Mouse (Mus musculus) liver, embryonic 14.5 days (tissue): ENCODE measurements around the gene Olfr885. TPM values are rescaled to one million over a fixed set of nuclear protein-coding genes. Genes with fewer than 3 reads are reported as not detected.

Source experiments
- ATAC-seq: fragments of 200-750 bp; cut with Nextera tagmentation; 2 replicates; pipeline ENCODE4 v1.8.0; 2017; ENCODE audit warnings: moderate number of reproducible peaks, mild to moderate bottlenecking, moderate library complexity; ENCODE audit not compliant: insufficient read depth
- DNase-seq, 3 experiments: peaks; one replicate each; pipeline ENCODE4 v3.0.0-alpha.2; 2012 to 2013; ENCODE audit warnings: low read depth in 3 of 3, low spot score in 3 of 3
- H3K27ac ChIP-seq: fragments of 300-500 bp; sonication (generic); 2 replicates; pipeline ENCODE4 v1.5.1; 2014; ENCODE audit warnings: moderate library complexity, mild to moderate bottlenecking, control low read depth, inconsistent platforms
- H3K27me3 ChIP-seq: fragments of 300-500 bp; sonication (generic); 2 replicates; pipeline ENCODE4 v1.6.1; 2014; ENCODE audit warnings: mild to moderate bottlenecking, low read length, moderate library complexity; ENCODE audit not compliant: control insufficient read depth, insufficient read depth
- H3K36me3 ChIP-seq: fragments of 300-500 bp; sonication (generic); replicated peaks from 2 replicates; pipeline ENCODE4 v1.6.1; 2014; ENCODE audit warnings: low read depth; ENCODE audit not compliant: control insufficient read depth, insufficient read depth
- H3K4me1 ChIP-seq, 2 experiments: fragments of 200-500 bp in 1 of 2; fragments of 300-500 bp in 1 of 2; sonication (generic) in 1 of 2; replicated peaks; 2 replicates each; pipeline ENCODE4 v1.6.1; 2012 to 2014; ENCODE audit warnings: antibody characterized with exemption in 1 of 2, inconsistent platforms in 1 of 2, low read length in 1 of 2; ENCODE audit not compliant: control insufficient read depth in 2 of 2, insufficient read depth in 2 of 2
- H3K4me2 ChIP-seq: fragments of 300-500 bp; sonication (generic); 2 replicates; pipeline ENCODE4 v1.6.1; 2014; ENCODE audit warnings: low read depth, mild to moderate bottlenecking, control low read depth, moderate library complexity
- H3K4me3 ChIP-seq, 2 experiments: fragments of 200-500 bp in 1 of 2; fragments of 300-500 bp in 1 of 2; sonication (generic) in 1 of 2; 2 replicates each; pipeline ENCODE4 v1.5.1; 2012 to 2014; ENCODE audit warnings: low read depth in 2 of 2, low read length in 2 of 2, mild to moderate bottlenecking in 2 of 2, control low read depth in 1 of 2, inconsistent platforms in 1 of 2, moderate library complexity in 1 of 2; ENCODE audit not compliant: insufficient read depth in 1 of 2
- H3K9ac ChIP-seq: fragments of 300-500 bp; sonication (generic); replicated peaks from 2 replicates; pipeline ENCODE4 v1.6.1; 2014; ENCODE audit warnings: mild to moderate bottlenecking, control low read depth, moderate library complexity
- H3K9me3 ChIP-seq: fragments of 300-500 bp; sonication (generic); 2 replicates; pipeline ENCODE4 v1.6.1; 2016; ENCODE audit warnings: low read length, mixed read lengths; ENCODE audit not compliant: control insufficient read depth
- CTCF ChIP-seq: IDR thresholded peaks from 2 replicates; pipeline ENCODE4 v1.5.1; 2016; ENCODE audit warnings: antibody characterized with exemption, low read depth, control low read depth
- EP300 ChIP-seq: IDR thresholded peaks from 2 replicates; pipeline ENCODE4 v1.6.1; 2016; ENCODE audit warnings: antibody characterized with exemption, low read depth
- WGBS: fragments of 180-500 bp; shearing (Covaris S2); extraction: QIAGEN DNeasy Blood & Tissue Kit; methylation state at CpG from one replicate; pipeline ENCODE4 v1.1.7; 2014; ENCODE audit not compliant: insufficient replicate concordance; 5-methylcytosine and 5-hydroxymethylcytosine counted together
- polyA plus RNA-seq, 2 experiments: library from polyadenylated mRNA; depleted of rRNA in 1 of 2; stranded (reverse) in 1 of 2; unstranded in 1 of 2; fragments of >200 nt; fragmentation: Nextera tagmentation in 1 of 2; extraction: Ambion mirVana in 1 of 2; gene quantifications; 2 replicates each; pipeline versions ENCODE4 v1.2.1 to v1.2.3; 2012 to 2014

Olfr885 gene
- polyA plus RNA-seq (2012; rRNA removed) (not detected in 2 replicates), polyA plus RNA-seq (2014; fragmentation: Nextera tagmentation; extraction: Ambion mirVana) (not detected in 2 replicates)

DNA sequence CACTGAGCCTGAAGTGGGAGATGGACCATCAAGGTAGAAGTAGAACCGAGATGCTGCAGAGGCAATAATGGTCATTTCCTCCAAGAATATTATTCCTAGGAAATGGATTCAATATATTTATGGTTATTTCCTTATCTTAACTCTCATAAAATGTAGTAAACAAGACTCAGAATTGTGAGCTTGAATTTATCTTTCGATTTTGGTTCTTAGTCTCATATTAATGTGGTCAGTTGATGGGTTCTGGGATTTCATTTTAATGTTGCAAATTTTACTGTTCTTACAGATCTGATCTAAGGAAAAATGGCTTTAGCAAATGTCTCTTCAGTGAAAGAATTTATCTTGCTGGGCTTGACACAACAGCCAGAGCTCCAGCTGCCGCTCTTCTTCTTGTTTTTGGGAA lies at the start of gene Olfr885:
TSS of gene Olfr885 (plus strand) at position 301 of the 400 bp plus-strand sequence.
- no peak for TF ChIP-seq EP300
- TF ChIP-seq CTCF, result no peak

DNA sequence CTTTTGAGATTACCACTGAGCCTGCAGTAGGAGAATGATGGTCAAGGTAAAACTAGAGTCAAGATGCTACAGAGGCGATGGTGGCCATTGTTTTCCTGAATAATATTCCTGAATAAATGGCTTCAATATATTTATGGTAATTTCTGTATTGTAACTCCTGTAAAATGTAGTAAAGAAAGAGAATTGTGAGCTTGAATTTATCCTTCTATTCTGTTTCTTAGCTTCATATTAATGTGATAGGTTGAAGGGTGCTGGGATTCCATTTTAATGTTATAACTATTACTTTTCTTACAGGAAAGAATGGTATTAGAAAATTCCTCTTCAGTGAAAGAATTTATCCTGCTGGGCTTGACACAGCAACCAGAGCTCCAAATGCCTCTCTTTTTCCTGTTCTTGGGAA lies 35.6 kb upstream of the Olfr885 start, which contains the start of gene Olfr883:
TSS of gene Olfr883 (plus strand) at position 301 of the 400 bp plus-strand sequence.
- Histone ChIP-seq H3K9ac (no peak within 1 kb of the TSS), H3K27ac (no peak within 1 kb of the TSS), H3K36me3 (no peaks in the 10 kb centered on the region), H3K9me3 (no peaks in the 10 kb centered on the region), H3K4me1 (no peaks in the 10 kb centered on the region), H3K27me3 (no peaks in the 10 kb centered on the region), H3K4me3 (no peak within 1 kb of the TSS), H3K4me2 (no peak within 1 kb of the TSS)
- 46% methylated on average over 1 of the region's 1 CpGs for WGBS
- TF ChIP-seq EP300 (no peak), CTCF (no peak)
- no peak for DNase-seq
- ATAC-seq, result no peak

More for the DNA sequence above, at the start of gene Olfr885:
- ATAC-seq (no peak), DNase-seq (no peak)
- H3K27me3 ChIP-seq, result no peaks in the 10 kb centered on the region
- no peak within 1 kb of the TSS for H3K9ac ChIP-seq
- H3K36me3 ChIP-seq, result no peaks in the 10 kb centered on the region
- no peak within 1 kb of the TSS for H3K27ac ChIP-seq
- no peak within 1 kb of the TSS for H3K4me3 ChIP-seq
- no peak within 1 kb of the TSS for H3K4me2 ChIP-seq
- 61% methylated on average over 3 of the region's 3 CpGs for WGBS
- H3K4me1 ChIP-seq, result no peaks in the 10 kb centered on the region
- H3K9me3 ChIP-seq, result no peaks in the 10 kb centered on the region

DNA sequence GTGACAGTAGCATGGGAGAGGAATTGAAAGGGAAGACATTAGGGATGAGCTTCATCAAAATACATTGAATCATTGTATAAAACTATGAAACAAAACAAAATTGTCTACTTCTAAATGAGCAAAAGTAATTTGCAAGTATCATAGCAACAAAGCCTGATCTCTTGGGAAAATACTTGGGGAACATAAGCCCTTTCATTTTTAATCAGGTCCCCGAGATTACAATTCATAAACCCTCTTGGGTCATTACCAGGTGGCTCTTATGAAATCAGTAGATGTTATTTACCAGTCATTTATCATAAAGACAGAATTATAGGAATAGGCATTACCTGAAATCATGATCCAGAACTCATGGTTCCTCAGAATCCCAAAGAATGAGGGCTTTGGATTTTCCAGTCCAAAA lies 14.9 kb upstream of the Olfr885 start, which contains the start of gene Olfr884:
TSS of gene Olfr884 (plus strand) at position 301 of the 400 bp plus-strand sequence.
- DNase-seq (no peak), ATAC-seq (no peak)
- 18% methylated on average over 1 of the region's 1 CpGs for WGBS

DNA sequence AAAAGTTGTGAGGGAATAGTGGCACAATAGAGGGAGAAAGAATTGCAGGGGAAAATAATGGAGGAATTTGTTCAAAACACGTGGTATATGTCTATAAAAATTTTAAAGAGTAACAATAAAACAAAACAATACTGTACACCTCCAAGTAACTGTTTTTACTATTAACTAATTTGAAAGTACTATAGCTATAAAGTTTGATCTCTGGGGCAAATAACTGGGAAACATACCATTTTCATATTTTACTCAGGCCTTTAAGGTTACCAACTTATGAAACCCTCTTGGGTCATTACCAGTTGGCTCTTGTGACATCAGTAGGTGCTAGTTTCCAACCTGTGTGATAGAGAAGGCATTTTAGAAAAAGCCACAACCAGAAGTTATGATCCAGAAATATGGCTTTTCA lies 22.6 kb downstream of the Olfr885 start, which contains the start of gene Olfr887:
TSS of gene Olfr887 (plus strand) at position 301 of the 400 bp plus-strand sequence.
- Histone ChIP-seq H3K9ac (no peak within 1 kb of the TSS), H3K4me2 (no peak within 1 kb of the TSS), H3K4me3 (no peak within 1 kb of the TSS), H3K27ac (no peak within 1 kb of the TSS), H3K36me3 (no peaks in the 10 kb centered on the region), H3K4me1 (no peaks in the 10 kb centered on the region), H3K9me3 (no peaks in the 10 kb centered on the region), H3K27me3 (no peaks in the 10 kb centered on the region)
- DNase-seq (no peak), ATAC-seq (no peak)
- 43% methylated on average over 1 of the region's 1 CpGs for WGBS
- TF ChIP-seq CTCF (no peak), EP300 (no peak)

More for the DNA sequence above, 14.9 kb upstream of the Olfr885 start, which contains the start of gene Olfr884:
- TF ChIP-seq CTCF (no peak), EP300 (no peak)
- H3K27me3 ChIP-seq, result no peaks in the 10 kb centered on the region
- H3K27ac ChIP-seq, result no peak within 1 kb of the TSS
- H3K4me3 ChIP-seq, result no peak within 1 kb of the TSS
- H3K4me2 ChIP-seq, result no peak within 1 kb of the TSS
- H3K4me1 ChIP-seq, result no peaks in the 10 kb centered on the region
- no peak within 1 kb of the TSS for H3K9ac ChIP-seq
- H3K9me3 ChIP-seq, result no peaks in the 10 kb centered on the region
- no peaks in the 10 kb centered on the region for H3K36me3 ChIP-seq

DNA sequence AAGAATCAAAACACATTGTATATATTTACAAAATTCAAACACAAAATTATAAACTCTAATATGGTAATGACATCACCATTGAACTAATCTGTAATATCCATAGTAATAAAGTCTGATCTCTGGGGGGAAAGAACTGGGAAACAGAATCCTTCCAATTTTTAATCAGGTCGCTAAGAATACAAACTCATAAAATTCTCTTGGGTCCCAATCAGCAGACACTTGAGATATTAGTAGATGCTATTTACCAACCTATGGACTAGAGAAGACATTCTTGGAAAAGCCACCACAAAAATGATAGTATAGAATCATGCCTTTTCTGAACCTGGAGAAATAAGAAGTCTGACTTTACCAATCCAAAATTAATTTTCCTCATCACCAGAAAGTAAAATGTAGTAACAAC lies 46.7 kb downstream of the Olfr885 start, which contains the start of gene Olfr888:
TSS of gene Olfr888 (plus strand) at position 301 of the 400 bp plus-strand sequence.
- Histone ChIP-seq H3K9ac (no peak within 1 kb of the TSS), H3K4me2 (no peak within 1 kb of the TSS), H3K4me1 (no peaks in the 10 kb centered on the region), H3K4me3 (no peak within 1 kb of the TSS), H3K27ac (no peak within 1 kb of the TSS), H3K9me3 (no peaks in the 10 kb centered on the region), H3K36me3 (no peaks in the 10 kb centered on the region), H3K27me3 (no peaks in the 10 kb centered on the region)
- no peak for DNase-seq
- ATAC-seq, result no peak
- WGBS, result 49% methylated on average over 1 of the region's 1 CpGs
- TF ChIP-seq EP300, result no peak
- no peak for TF ChIP-seq CTCF

Other genes starting within 250 kb of the Olfr885 start
- not detected in 2 replicates for gene Olfr877, start 207.1 kb upstream of the Olfr885 start, polyA plus RNA-seq (2012; rRNA removed)
- not detected in 2 replicates for gene Olfr877, start 207.1 kb upstream of the Olfr885 start, polyA plus RNA-seq (2014; fragmentation: Nextera tagmentation; extraction: Ambion mirVana)
- not detected in 2 replicates for gene Olfr145, start 164.6 kb upstream of the Olfr885 start, polyA plus RNA-seq (2012; rRNA removed)
- not detected in 2 replicates for gene Olfr145, start 164.6 kb upstream of the Olfr885 start, polyA plus RNA-seq (2014; fragmentation: Nextera tagmentation; extraction: Ambion mirVana)
- not detected in 2 replicates for gene Olfr878, start 143.5 kb upstream of the Olfr885 start, polyA plus RNA-seq (2012; rRNA removed)
- not detected in 2 replicates for gene Olfr878, start 143.5 kb upstream of the Olfr885 start, polyA plus RNA-seq (2014; fragmentation: Nextera tagmentation; extraction: Ambion mirVana)
- gene Olfr881, start 69.5 kb upstream of the Olfr885 start, polyA plus RNA-seq (2012; rRNA removed), result not detected in 2 replicates
- gene Olfr881, start 69.5 kb upstream of the Olfr885 start, polyA plus RNA-seq (2014; fragmentation: Nextera tagmentation; extraction: Ambion mirVana), result not detected in 2 replicates
- gene Olfr883, start 35.5 kb upstream of the Olfr885 start, polyA plus RNA-seq (2012; rRNA removed), result not detected in 2 replicates
- not detected in 2 replicates for gene Olfr883, start 35.5 kb upstream of the Olfr885 start, polyA plus RNA-seq (2014; fragmentation: Nextera tagmentation; extraction: Ambion mirVana)
- gene Olfr884, start 14.8 kb upstream of the Olfr885 start, polyA plus RNA-seq (2012; rRNA removed), result not detected in 2 replicates
- gene Olfr884, start 14.8 kb upstream of the Olfr885 start, polyA plus RNA-seq (2014; fragmentation: Nextera tagmentation; extraction: Ambion mirVana), result not detected in 2 replicates
- gene Olfr887, start 22.8 kb downstream of the Olfr885 start, polyA plus RNA-seq (2012; rRNA removed), result not detected in 2 replicates
- gene Olfr887, start 22.8 kb downstream of the Olfr885 start, polyA plus RNA-seq (2014; fragmentation: Nextera tagmentation; extraction: Ambion mirVana), result not detected in 2 replicates
- gene Olfr888, start 46.8 kb downstream of the Olfr885 start, polyA plus RNA-seq (2012; rRNA removed), result not detected in 2 replicates
- not detected in 2 replicates for gene Olfr888, start 46.8 kb downstream of the Olfr885 start, polyA plus RNA-seq (2014; fragmentation: Nextera tagmentation; extraction: Ambion mirVana)
- 0.01 TPM in 2 replicates for gene Olfr889, start 53.9 kb downstream of the Olfr885 start, polyA plus RNA-seq (2012; rRNA removed)
- 0.14 and 0.15 TPM in 2 replicates for gene Olfr889, start 53.9 kb downstream of the Olfr885 start, polyA plus RNA-seq (2014; fragmentation: Nextera tagmentation; extraction: Ambion mirVana)
- not detected in 2 replicates for gene Olfr890, start 81.2 kb downstream of the Olfr885 start, polyA plus RNA-seq (2012; rRNA removed)
- not detected in 2 replicates for gene Olfr890, start 81.2 kb downstream of the Olfr885 start, polyA plus RNA-seq (2014; fragmentation: Nextera tagmentation; extraction: Ambion mirVana)
- gene Olfr891, start 119.5 kb downstream of the Olfr885 start, polyA plus RNA-seq (2012; rRNA removed), result not detected in 2 replicates
- gene Olfr891, start 119.5 kb downstream of the Olfr885 start, polyA plus RNA-seq (2014; fragmentation: Nextera tagmentation; extraction: Ambion mirVana), result not detected in 2 replicates
- gene Olfr893, start 147.0 kb downstream of the Olfr885 start, polyA plus RNA-seq (2012; rRNA removed), result not detected in 2 replicates
- gene Olfr893, start 147.0 kb downstream of the Olfr885 start, polyA plus RNA-seq (2014; fragmentation: Nextera tagmentation; extraction: Ambion mirVana), result not detected in 2 replicates
- gene Olfr894, start 156.7 kb downstream of the Olfr885 start, polyA plus RNA-seq (2012; rRNA removed), result not detected in 2 replicates
- not detected in 2 replicates for gene Olfr894, start 156.7 kb downstream of the Olfr885 start, polyA plus RNA-seq (2014; fragmentation: Nextera tagmentation; extraction: Ambion mirVana)
- not detected in 2 replicates for gene Olfr143, start 191.5 kb downstream of the Olfr885 start, polyA plus RNA-seq (2012; rRNA removed)
- gene Olfr143, start 191.5 kb downstream of the Olfr885 start, polyA plus RNA-seq (2014; fragmentation: Nextera tagmentation; extraction: Ambion mirVana), result not detected in 2 replicates
- not detected in 2 replicates for gene Olfr895, start 206.5 kb downstream of the Olfr885 start, polyA plus RNA-seq (2012; rRNA removed)
- gene Olfr895, start 206.5 kb downstream of the Olfr885 start, polyA plus RNA-seq (2014; fragmentation: Nextera tagmentation; extraction: Ambion mirVana), result not detected in 2 replicates
- not detected in 2 replicates for gene Olfr896-ps1, start 229.8 kb downstream of the Olfr885 start, polyA plus RNA-seq (2012; rRNA removed)
- not detected in 2 replicates for gene Olfr896-ps1, start 229.8 kb downstream of the Olfr885 start, polyA plus RNA-seq (2014; fragmentation: Nextera tagmentation; extraction: Ambion mirVana)